Mouse (Mus musculus) heart, adult 2 months (tissue): ENCODE measurements around the gene Neurod6. TPM values are rescaled to one million over a fixed set of nuclear protein-coding genes. Genes with fewer than 3 reads are reported as not detected.

ENCODE experiments used
- DNase-seq, 2 experiments: peaks; one replicate each; pipeline ENCODE4 v3.0.0; 2021
- H3K27ac ChIP-seq: fragments of 200-600 bp; 2 replicates; pipeline ENCODE4 v1.8.1; 2022
- H3K27me3 ChIP-seq: fragments of 200-500 bp; 2 replicates; pipeline ENCODE4 v1.6.1; 2012; ENCODE audit warnings: mild to moderate bottlenecking, low read length, inconsistent platforms, mixed read lengths; ENCODE audit not compliant: control insufficient read depth, insufficient read depth
- H3K36me3 ChIP-seq: fragments of 200-500 bp; 2 replicates; pipeline ENCODE4 v1.6.1; 2012; ENCODE audit warnings: low read length, inconsistent platforms; ENCODE audit not compliant: control insufficient read depth, insufficient read depth
- H3K4me1 ChIP-seq: fragments of 200-500 bp; 2 replicates; pipeline ENCODE4 v1.6.1; 2011; ENCODE audit warnings: low read length; ENCODE audit not compliant: control insufficient read depth, insufficient read depth
- H3K4me3 ChIP-seq: fragments of 200-600 bp; 2 replicates; pipeline ENCODE4 v1.8.1; 2022
- H3K79me2 ChIP-seq: fragments of 200-500 bp; replicated peaks from 2 replicates; pipeline ENCODE4 v1.6.1; 2012; ENCODE audit warnings: mild to moderate bottlenecking, inconsistent platforms, low read length, moderate library complexity, mixed read lengths; ENCODE audit not compliant: control insufficient read depth, insufficient read depth
- H3K9ac ChIP-seq: fragments of 200-500 bp; 2 replicates; pipeline ENCODE4 v1.6.1; 2012; ENCODE audit warnings: low read depth, mild to moderate bottlenecking, control low read depth, inconsistent platforms, low read length, mixed read lengths
- CTCF ChIP-seq: fragments of 200-600 bp; IDR thresholded peaks from 2 replicates; pipeline ENCODE4 v1.8.1; 2022; ENCODE audit warnings: antibody characterized with exemption, mild to moderate bottlenecking, moderate library complexity
- EP300 ChIP-seq: fragments of 200-500 bp; IDR thresholded peaks from 2 replicates; pipeline ENCODE4 v1.6.1; 2011; ENCODE audit warnings: low read depth, low read length, control low read depth; ENCODE audit not compliant: insufficient read depth
- POLR2A ChIP-seq: fragments of 200-500 bp; IDR thresholded peaks from 2 replicates; pipeline ENCODE4 v1.6.1; 2011; ENCODE audit warnings: mild to moderate bottlenecking, low read depth, low read length, control low read depth; ENCODE audit not compliant: insufficient read depth
- WGBS: fragments of 180-500 bp; shearing (Covaris S2); methylation state at CpG from one replicate; pipeline ENCODE4 v1.1.7; 2018; 5-methylcytosine and 5-hydroxymethylcytosine counted together
- intact Hi-C: fragments of 180-260 bp; cut with DNase I; formaldehyde crosslinking; loops from one replicate; pipeline ENCODE4 v1.15.1; 2025
- polyA plus RNA-seq: library from polyadenylated mRNA; depleted of rRNA; stranded (reverse); fragments of >200 nt; gene quantifications from 2 replicates; pipeline ENCODE4 v1.2.3, GENCODE M21; 2012
- total RNA-seq, 2 experiments: library from RNA; stranded (reverse); gene quantifications; 2 replicates each; pipeline ENCODE4 v1.2.3; 2021

The Neurod6 gene
- total and polyA plus RNA-seq, 3 experiments, result not detected

DNA sequence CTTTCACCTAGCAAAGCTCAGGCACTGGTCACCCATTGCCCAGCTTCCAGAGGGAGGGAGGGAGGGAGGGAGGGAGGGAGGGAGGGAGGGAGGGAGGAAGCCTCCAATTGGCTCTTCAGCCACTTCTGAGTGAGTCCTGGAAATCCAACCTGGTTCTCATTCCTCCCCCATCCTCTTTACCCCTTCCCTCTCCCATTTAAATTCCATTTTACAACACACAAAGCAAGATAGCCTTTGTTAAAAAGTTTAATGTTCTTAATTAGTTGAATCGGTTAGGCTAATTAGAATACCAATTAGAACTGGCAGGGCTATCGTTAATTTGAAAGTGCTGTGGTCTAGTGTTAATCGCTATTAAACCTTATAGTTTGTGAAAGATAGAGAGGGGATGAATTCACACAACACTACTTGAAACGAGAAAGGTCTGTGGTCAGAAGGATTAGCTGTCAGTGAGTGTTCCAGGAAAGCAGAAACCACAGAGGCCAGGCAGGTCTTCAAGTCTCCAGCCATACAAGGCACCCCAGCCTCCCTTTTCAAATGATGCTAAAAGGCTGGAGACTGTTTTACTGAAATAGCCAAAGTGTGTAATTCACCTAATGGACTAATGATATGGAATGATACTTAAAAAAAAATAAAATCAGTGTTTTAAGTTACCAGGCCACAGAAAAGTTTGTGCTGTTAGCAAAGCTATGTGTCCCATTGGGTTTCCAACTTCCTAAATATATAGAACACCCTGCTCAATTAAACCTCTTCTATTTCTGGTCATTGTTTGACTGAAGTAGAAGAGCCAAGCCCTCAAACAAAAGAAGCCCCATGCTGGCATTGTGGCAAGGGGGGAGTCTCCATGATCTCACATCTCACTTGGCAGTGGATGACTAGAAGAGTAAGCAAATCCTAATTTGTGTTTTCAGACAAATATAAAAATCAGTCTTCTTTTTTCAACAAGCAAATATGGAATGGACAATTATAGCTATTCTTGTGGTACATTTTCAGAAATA, 19.6 kb upstream of the Neurod6 start:
- TF ChIP-seq POLR2A (no peak), CTCF (no peak), EP300 (no peak)
- Histone ChIP-seq H3K9ac (no peak overlapping the region), H3K4me1 (no peaks in the 10 kb centered on the region), H3K27me3 (no peaks in the 10 kb centered on the region), H3K79me2 (no peaks in the 10 kb centered on the region), H3K36me3 (no peaks in the 10 kb centered on the region), H3K27ac (no peak overlapping the region), H3K4me3 (no peak overlapping the region)
- no peak for DNase-seq
- intact Hi-C loops, result no loop called here
- WGBS, result 56% methylated on average over 4 of the region's 4 CpGs

DNA sequence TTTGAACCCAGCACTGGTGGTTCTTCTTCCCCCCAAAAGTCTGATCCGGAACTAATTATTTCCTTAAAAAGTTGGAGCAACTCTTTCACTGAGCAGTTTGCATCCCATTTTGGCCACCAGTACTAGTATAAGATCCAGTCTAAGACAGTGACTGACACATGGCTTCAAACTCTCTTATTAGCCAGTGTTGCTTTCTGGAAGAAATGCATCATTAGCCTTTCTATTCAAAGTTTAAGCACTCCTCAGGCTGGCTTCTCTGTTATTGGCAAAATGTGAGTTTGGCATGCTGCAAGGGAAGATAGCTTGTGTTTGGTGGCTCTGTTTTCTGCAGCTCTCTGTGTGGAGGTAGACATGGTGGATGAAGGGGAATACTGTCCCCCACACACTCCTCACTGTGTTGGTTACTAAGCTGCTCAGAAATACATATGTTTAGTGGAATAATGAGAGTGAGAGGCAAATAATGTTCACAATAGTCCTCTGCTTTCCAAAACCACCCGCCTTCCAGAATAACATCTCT, 9.0 kb upstream of the Neurod6 start:
- H3K4me3 ChIP-seq, result no peak overlapping the region
- H3K36me3 ChIP-seq, result no peaks in the 10 kb centered on the region
- no peak overlapping the region for H3K27ac ChIP-seq
- no peak overlapping the region for H3K9ac ChIP-seq
- 91% methylated on average over 2 of the region's 2 CpGs for WGBS
- TF ChIP-seq EP300 (no peak), CTCF (no peak), POLR2A (no peak)
- no peak for DNase-seq
- H3K27me3 ChIP-seq, result no peaks in the 10 kb centered on the region
- H3K4me1 ChIP-seq, result no peaks in the 10 kb centered on the region
- intact Hi-C loops, result no loop called here
- H3K79me2 ChIP-seq, result no peaks in the 10 kb centered on the region

DNA sequence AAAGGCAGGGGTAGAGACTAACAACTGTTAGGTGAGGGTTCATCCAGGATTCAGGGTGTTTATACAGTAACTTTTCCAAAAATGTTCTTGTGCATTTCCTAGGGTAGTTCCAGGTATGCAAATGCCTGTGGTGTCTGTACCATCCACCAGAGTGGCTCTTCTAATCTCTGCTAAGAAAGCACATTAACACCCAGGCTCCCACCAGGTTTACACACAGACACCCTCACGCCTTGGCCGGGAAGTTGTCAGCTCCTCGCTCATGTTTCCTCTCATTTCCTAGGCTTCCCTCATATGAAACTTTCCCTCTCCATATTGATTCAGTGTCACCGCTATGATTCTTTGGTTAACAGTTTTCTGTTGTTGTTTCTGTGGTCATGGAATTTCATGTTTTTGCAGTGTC, 2.4 kb upstream of the Neurod6 start:
- H3K4me1 ChIP-seq, result no peaks in the 10 kb centered on the region
- intact Hi-C loops, result no loop called here
- no peak for DNase-seq
- no peak overlapping the region for H3K4me3 ChIP-seq
- no peaks in the 10 kb centered on the region for H3K36me3 ChIP-seq
- no peaks in the 10 kb centered on the region for H3K27me3 ChIP-seq
- no peak for TF ChIP-seq POLR2A
- no peak for TF ChIP-seq EP300
- no peaks in the 10 kb centered on the region for H3K79me2 ChIP-seq
- H3K9ac ChIP-seq, result no peak overlapping the region
- 69% methylated on average over 4 of the region's 4 CpGs for WGBS
- no peak overlapping the region for H3K27ac ChIP-seq

DNA sequence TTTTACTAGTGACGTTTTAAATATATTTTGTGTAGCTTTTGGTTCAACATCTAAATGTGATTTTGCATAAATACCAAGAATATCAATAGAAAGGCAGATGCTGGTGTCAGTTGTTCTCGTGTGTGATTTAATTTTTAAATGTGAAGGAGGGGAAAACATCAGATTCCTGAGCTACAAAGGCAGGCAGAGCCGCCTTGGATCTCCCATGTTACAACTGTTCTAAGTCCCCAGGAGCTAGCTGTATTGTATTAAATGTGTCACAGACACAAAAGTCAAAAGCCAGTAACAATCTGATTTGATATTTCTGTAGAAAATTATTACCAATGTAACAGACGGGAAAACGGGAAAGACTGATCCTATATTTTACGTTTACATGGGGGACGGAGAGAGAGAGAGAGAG, 1.8 kb upstream of the Neurod6 start:
- no peak for DNase-seq
- TF ChIP-seq POLR2A (no peak), EP300 (no peak), CTCF (no peak)
- no peak overlapping the region for H3K9ac ChIP-seq
- no peaks in the 10 kb centered on the region for H3K79me2 ChIP-seq
- no peak overlapping the region for H3K27ac ChIP-seq
- H3K27me3 ChIP-seq, result no peaks in the 10 kb centered on the region
- no peaks in the 10 kb centered on the region for H3K4me1 ChIP-seq
- no peak overlapping the region for H3K4me3 ChIP-seq
- intact Hi-C loops, result no loop called here
- no peaks in the 10 kb centered on the region for H3K36me3 ChIP-seq
- 79% methylated on average over 7 of the region's 7 CpGs for WGBS

DNA sequence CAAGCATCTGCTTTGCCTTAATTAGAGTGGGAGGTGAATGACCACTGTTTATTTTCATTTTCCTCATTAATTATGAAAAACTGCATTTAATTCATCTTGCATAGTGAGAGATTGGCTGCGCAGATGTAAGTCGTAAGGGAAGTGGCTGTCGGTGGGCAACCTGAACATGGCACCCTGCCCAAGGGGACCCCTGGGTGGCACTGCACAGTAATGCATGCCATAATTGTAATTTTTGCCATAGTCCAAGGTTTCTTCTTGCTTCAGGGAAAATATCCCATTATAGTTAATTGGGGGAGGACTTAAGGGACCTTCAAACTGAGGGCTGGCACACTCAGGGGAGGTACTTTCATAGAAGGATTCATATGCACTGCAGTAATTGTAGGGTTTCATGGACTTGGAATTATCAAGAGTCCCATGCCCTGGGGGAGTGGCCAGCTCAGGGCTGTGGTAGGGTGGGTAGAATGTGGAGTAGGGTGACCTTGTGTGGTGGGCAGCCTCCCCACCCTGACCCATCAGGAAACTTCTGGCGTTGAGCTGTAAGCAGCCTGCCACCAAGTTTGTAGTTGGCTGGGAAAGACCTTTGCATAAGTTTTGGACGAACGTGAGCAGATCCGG, 2.4 kb downstream of the Neurod6 start:
- WGBS, result 81% methylated on average over 7 of the region's 7 CpGs

More for the DNA sequence above, 2.4 kb downstream of the Neurod6 start:
- intact Hi-C loops, result loop anchor here (10.0 kb wide), 1 partner anchor 64 kb away; no protein-coding TSS in a partner anchor
- Histone ChIP-seq H3K27ac (no peak overlapping the region), H3K4me1 (no peaks in the 10 kb centered on the region; the same call in 1 of the 2 replicates), H3K4me3 (no peak overlapping the region), H3K27me3 (no peaks in the 10 kb centered on the region; the same call in 1 of the 2 replicates), H3K79me2 (no peaks in the 10 kb centered on the region), H3K9ac (no peak overlapping the region), H3K36me3 (no peaks in the 10 kb centered on the region)
- no peak for TF ChIP-seq CTCF
- TF ChIP-seq EP300, result no peak
- no peak for TF ChIP-seq POLR2A
- no peak for DNase-seq
